Mouse (Mus musculus): ENCODE measurements around the gene Cdh10. TPM values are rescaled to one million over a fixed set of nuclear protein-coding genes. Genes with fewer than 3 reads are reported as not detected.

Cdh10 gene
- polyA plus RNA-seq, 1 experiment from 2014 or later: 0.27 TPM

- no peak for ATAC-seq (ENCODE audit: low FRiP score, low TSS enrichment)
Measured at GRCm38 (mm10) chr15:18904131-18904530, 85.4 kb downstream of the Cdh10 start.

DNA sequence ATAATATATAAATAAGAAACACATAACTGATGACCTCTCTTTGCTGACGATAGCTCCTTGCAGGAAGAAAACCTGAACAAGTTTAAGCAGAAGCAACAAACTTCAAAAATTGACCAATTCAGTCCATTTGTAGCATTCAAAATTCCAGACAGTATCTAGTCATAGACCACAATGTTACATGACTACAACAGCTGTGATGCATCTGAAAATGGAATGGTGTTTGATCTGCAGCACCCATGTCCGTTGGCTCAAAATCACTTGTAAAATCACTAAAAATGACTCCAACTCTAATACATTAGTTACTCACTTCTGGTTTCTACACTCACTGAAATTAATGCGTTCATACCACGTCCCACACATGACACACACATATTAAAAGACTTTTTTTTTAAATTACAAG is 91.9 kb downstream of the Cdh10 start:
- H3K4me3 ChIP-seq (ENCODE audit: low read depth, low read length): no peak overlapping the region
- H3K4me1 ChIP-seq (replicated peaks; ENCODE audit: control insufficient read depth, insufficient read depth): no peaks in the 10 kb centered on the region
- H3K9ac ChIP-seq (ENCODE audit: low read length): no peak overlapping the region
- no peaks in the 10 kb centered on the region for H3K9me3 ChIP-seq (ENCODE audit: control insufficient read depth, low read length)
- H3K36me3 ChIP-seq (ENCODE audit: control insufficient read depth, insufficient read depth, low read length): no peaks in the 10 kb centered on the region
- ATAC-seq (ENCODE audit: low FRiP score, low TSS enrichment) (no peak), DNase-seq (ENCODE audit: low spot score) (no peak)
- 79% methylated on average over 4 of the region's 4 CpGs for WGBS
- no peak overlapping the region for H3K27ac ChIP-seq (replicated peaks)
- TF ChIP-seq CTCF (IDR thresholded peaks at IDR 0.05; ENCODE audit: low read depth) (no peak), EP300 (optimal IDR thresholded peaks at IDR 0.05) (no peak)
- H3K27me3 ChIP-seq (ENCODE audit: control insufficient read depth, insufficient read depth, low read length): no peaks in the 10 kb centered on the region
- H3K4me2 ChIP-seq (replicated peaks; ENCODE audit: low read depth): no peak overlapping the region

More at GRCm38 (mm10) chr15:18904131-18904530, 85.4 kb downstream of the Cdh10 start:
- TF ChIP-seq EP300 (optimal IDR thresholded peaks at IDR 0.05): no peak
- TF ChIP-seq CTCF (IDR thresholded peaks at IDR 0.05; ENCODE audit: low read depth): no peak
- H3K9ac ChIP-seq (ENCODE audit: low read length): no peak overlapping the region
- no peaks in the 10 kb centered on the region for H3K9me3 ChIP-seq (ENCODE audit: control insufficient read depth, low read length)
- no peak overlapping the region for H3K4me2 ChIP-seq (replicated peaks; ENCODE audit: low read depth)
- H3K4me3 ChIP-seq (ENCODE audit: low read depth, low read length): no peak overlapping the region
- no peaks in the 10 kb centered on the region for H3K27me3 ChIP-seq (ENCODE audit: control insufficient read depth, insufficient read depth, low read length)
- H3K36me3 ChIP-seq (ENCODE audit: control insufficient read depth, insufficient read depth, low read length): no peaks in the 10 kb centered on the region
- H3K4me1 ChIP-seq (replicated peaks; ENCODE audit: control insufficient read depth, insufficient read depth): no peaks in the 10 kb centered on the region
- no peak overlapping the region for H3K27ac ChIP-seq (replicated peaks)
- 68% methylated on average over 2 of the region's 2 CpGs for WGBS
- DNase-seq (ENCODE audit: low spot score): no peak

GRCm38 (mm10) chr15:18925392-18926117 is 106.8 kb downstream of the Cdh10 start:
- no peak for TF ChIP-seq CTCF (IDR thresholded peaks at IDR 0.05; ENCODE audit: low read depth)
- no peak for TF ChIP-seq EP300 (optimal IDR thresholded peaks at IDR 0.05)
- ATAC-seq (ENCODE audit: low FRiP score, low TSS enrichment): no peak
- Histone ChIP-seq H3K4me1 (replicated peaks; ENCODE audit: control insufficient read depth, insufficient read depth) (no peaks in the 10 kb centered on the region), H3K4me3 (ENCODE audit: low read depth, low read length) (no peak overlapping the region), H3K9me3 (ENCODE audit: control insufficient read depth, low read length) (no peaks in the 10 kb centered on the region), H3K27ac (replicated peaks) (no peak overlapping the region), H3K27me3 (ENCODE audit: control insufficient read depth, insufficient read depth, low read length) (no peaks in the 10 kb centered on the region), H3K36me3 (ENCODE audit: control insufficient read depth, insufficient read depth, low read length) (no peaks in the 10 kb centered on the region), H3K9ac (ENCODE audit: low read length) (no peak overlapping the region), H3K4me2 (replicated peaks; ENCODE audit: low read depth) (no peak overlapping the region)
- WGBS: 79% methylated on average over 1 of the region's 1 CpGs
- no peak for DNase-seq (ENCODE audit: low spot score)

DNA sequence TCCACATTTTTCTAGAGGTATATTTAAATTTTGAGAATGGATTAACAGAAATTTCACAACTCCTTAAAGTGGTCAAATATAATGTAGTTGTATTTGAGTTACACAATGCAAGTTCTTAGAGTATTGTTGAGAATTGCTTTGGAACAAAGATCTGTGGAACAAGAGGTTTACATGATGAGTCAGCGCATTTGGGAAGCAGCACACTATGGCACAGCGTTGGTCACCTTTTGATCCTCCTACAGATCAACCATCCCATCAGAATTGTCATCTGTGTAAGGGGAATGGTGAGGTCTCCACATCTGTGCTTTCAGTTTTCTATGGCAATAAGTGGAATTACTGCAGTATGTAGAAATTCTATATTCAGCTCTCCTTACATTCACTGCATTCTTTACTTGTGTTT is 108.2 kb downstream of the Cdh10 start:
- H3K4me2 ChIP-seq (replicated peaks; ENCODE audit: low read depth): no peak overlapping the region
- 76% methylated on average over 2 of the region's 2 CpGs for WGBS

GRCm38 (mm10) chr15:18952266-18952665 is 133.5 kb downstream of the Cdh10 start:
- no peak overlapping the region for H3K27ac ChIP-seq (replicated peaks)
- H3K4me2 ChIP-seq (replicated peaks; ENCODE audit: low read depth): no peak overlapping the region
- TF ChIP-seq CTCF (IDR thresholded peaks at IDR 0.05; ENCODE audit: low read depth): no peak
- TF ChIP-seq EP300 (optimal IDR thresholded peaks at IDR 0.05): no peak
- no peaks in the 10 kb centered on the region for H3K9me3 ChIP-seq (ENCODE audit: control insufficient read depth, low read length)
- no peak for ATAC-seq (ENCODE audit: low FRiP score, low TSS enrichment)
- 65% methylated on average over 3 of the region's 3 CpGs for WGBS
- H3K4me3 ChIP-seq (ENCODE audit: low read depth, low read length): no peak overlapping the region
- H3K36me3 ChIP-seq (ENCODE audit: control insufficient read depth, insufficient read depth, low read length): no peaks in the 10 kb centered on the region
- H3K9ac ChIP-seq (ENCODE audit: low read length): no peak overlapping the region
- no peaks in the 10 kb centered on the region for H3K4me1 ChIP-seq (replicated peaks; ENCODE audit: control insufficient read depth, insufficient read depth)
- no peak for DNase-seq (ENCODE audit: low spot score)
- H3K27me3 ChIP-seq (ENCODE audit: control insufficient read depth, insufficient read depth, low read length): no peaks in the 10 kb centered on the region

More for the DNA sequence above, 108.2 kb downstream of the Cdh10 start:
- TF ChIP-seq CTCF (IDR thresholded peaks at IDR 0.05; ENCODE audit: low read depth) (no peak), EP300 (optimal IDR thresholded peaks at IDR 0.05) (no peak)
- H3K36me3 ChIP-seq (ENCODE audit: control insufficient read depth, insufficient read depth, low read length): no peaks in the 10 kb centered on the region
- H3K9me3 ChIP-seq (ENCODE audit: control insufficient read depth, low read length): no peaks in the 10 kb centered on the region
- DNase-seq (ENCODE audit: low spot score) (no peak), ATAC-seq (ENCODE audit: low FRiP score, low TSS enrichment) (no peak)
- no peaks in the 10 kb centered on the region for H3K27me3 ChIP-seq (ENCODE audit: control insufficient read depth, insufficient read depth, low read length)
- H3K4me3 ChIP-seq (ENCODE audit: low read depth, low read length): no peak overlapping the region
- H3K4me1 ChIP-seq (replicated peaks; ENCODE audit: control insufficient read depth, insufficient read depth): no peaks in the 10 kb centered on the region
- H3K9ac ChIP-seq (ENCODE audit: low read length): no peak overlapping the region
- H3K27ac ChIP-seq (replicated peaks): no peak overlapping the region

GRCm38 (mm10) chr15:18975041-18975440 is 156.3 kb downstream of the Cdh10 start:
- no peak for TF ChIP-seq CTCF (IDR thresholded peaks at IDR 0.05; ENCODE audit: low read depth)
- no peak overlapping the region for H3K4me2 ChIP-seq (replicated peaks; ENCODE audit: low read depth)
- 49% methylated on average over 5 of the region's 5 CpGs for WGBS

More at GRCm38 (mm10) chr15:18975041-18975440, 156.3 kb downstream of the Cdh10 start:
- Histone ChIP-seq H3K9me3 (ENCODE audit: control insufficient read depth, low read length) (no peaks in the 10 kb centered on the region), H3K27me3 (ENCODE audit: control insufficient read depth, insufficient read depth, low read length) (no peaks in the 10 kb centered on the region), H3K9ac (ENCODE audit: low read length) (no peak overlapping the region), H3K36me3 (ENCODE audit: control insufficient read depth, insufficient read depth, low read length) (no peaks in the 10 kb centered on the region), H3K4me3 (ENCODE audit: low read depth, low read length) (no peak overlapping the region), H3K27ac (replicated peaks) (no peak overlapping the region), H3K4me1 (replicated peaks; ENCODE audit: control insufficient read depth, insufficient read depth) (no peaks in the 10 kb centered on the region)
- no peak for ATAC-seq (ENCODE audit: low FRiP score, low TSS enrichment)
- DNase-seq (ENCODE audit: low spot score): no peak
